Mouse (Mus musculus): ENCODE results near the gene Lrp4.

Gene Lrp4

GRCm38 (mm10) chr2:91465934-91466333, 8.6 kb downstream of the Lrp4 start:
- Histone ChIP-seq H3K9me3 (ENCODE audit: low read length) (no peaks in the 10 kb centered on the region), H3K36me3 (ENCODE audit: insufficient read depth, low read length) (no peaks in the 10 kb centered on the region), H3K27me3 (ENCODE audit: insufficient read depth, low read length) (peaks cover 15% of the 10 kb centered on the region), H3K4me3 (replicated peaks; ENCODE audit: low read length) (no peak overlapping the region), H3K4me1 (replicated peaks; ENCODE audit: low read depth, low read length) (peaks cover 26% of the 10 kb centered on the region)
- no peak for TF ChIP-seq NANOG (IDR thresholded peaks at IDR 0.05; ENCODE audit: borderline replicate concordance, low read length)

DNA sequence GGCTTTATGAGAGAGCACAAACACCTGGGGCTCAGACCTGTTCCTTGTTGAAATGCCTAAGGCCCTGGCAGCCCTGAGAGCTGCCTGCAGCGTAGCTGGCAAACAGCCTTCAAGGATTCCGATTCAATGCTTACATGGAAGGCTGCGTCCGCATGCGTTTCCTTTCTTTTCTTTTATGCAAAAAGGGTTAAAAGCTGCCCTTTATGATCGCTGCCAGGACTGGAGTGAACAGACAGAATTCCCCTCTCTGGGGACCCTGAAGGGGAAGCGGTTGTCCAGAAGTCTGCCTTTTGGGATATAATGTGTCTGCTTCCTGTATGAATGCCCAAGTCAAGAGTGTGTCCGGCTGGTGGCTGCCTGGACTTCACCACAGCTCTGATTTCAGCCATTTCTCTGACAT, 10.3 kb downstream of the Lrp4 start:
- TF ChIP-seq POU5F1 (IDR thresholded peaks at IDR 0.05; ENCODE audit: borderline replicate concordance, low read length) (no peak), NANOG (IDR thresholded peaks at IDR 0.05; ENCODE audit: borderline replicate concordance, low read length) (no peak), CTCF (conservative IDR thresholded peaks at IDR 0.05; ENCODE audit: low read length) (no peak)

GRCm38 (mm10) chr2:91470055-91470647, 12.8 kb downstream of the Lrp4 start:
- H3K9me3 ChIP-seq (ENCODE audit: low read length) = no peaks in the 10 kb centered on the region
- H3K27me3 ChIP-seq (ENCODE audit: insufficient read depth, low read length) = peaks cover 3% of the 10 kb centered on the region; the same call in 1 of the 2 replicates
- H3K36me3 ChIP-seq (ENCODE audit: insufficient read depth, low read length) = peaks cover 23% of the 10 kb centered on the region
- peaks cover 31% of the 10 kb centered on the region for H3K4me1 ChIP-seq (replicated peaks; ENCODE audit: low read depth, low read length)
- TF ChIP-seq POU5F1 (IDR thresholded peaks at IDR 0.05; ENCODE audit: borderline replicate concordance, low read length) (no peak), NANOG (IDR thresholded peaks at IDR 0.05; ENCODE audit: borderline replicate concordance, low read length) (no peak), CTCF (conservative IDR thresholded peaks at IDR 0.05; ENCODE audit: low read length) (no peak)
- H3K4me3 ChIP-seq (replicated peaks; ENCODE audit: low read length) = no peak overlapping the region

More for the DNA sequence above, 10.3 kb downstream of the Lrp4 start:
- Histone ChIP-seq H3K27me3 (ENCODE audit: insufficient read depth, low read length) (peaks cover 3% of the 10 kb centered on the region; the same call in 1 of the 2 replicates), H3K4me3 (replicated peaks; ENCODE audit: low read length) (no peak overlapping the region), H3K4me1 (replicated peaks; ENCODE audit: low read depth, low read length) (peaks cover 22% of the 10 kb centered on the region), H3K36me3 (ENCODE audit: insufficient read depth, low read length) (no peaks in the 10 kb centered on the region), H3K9me3 (ENCODE audit: low read length) (no peaks in the 10 kb centered on the region)

DNA sequence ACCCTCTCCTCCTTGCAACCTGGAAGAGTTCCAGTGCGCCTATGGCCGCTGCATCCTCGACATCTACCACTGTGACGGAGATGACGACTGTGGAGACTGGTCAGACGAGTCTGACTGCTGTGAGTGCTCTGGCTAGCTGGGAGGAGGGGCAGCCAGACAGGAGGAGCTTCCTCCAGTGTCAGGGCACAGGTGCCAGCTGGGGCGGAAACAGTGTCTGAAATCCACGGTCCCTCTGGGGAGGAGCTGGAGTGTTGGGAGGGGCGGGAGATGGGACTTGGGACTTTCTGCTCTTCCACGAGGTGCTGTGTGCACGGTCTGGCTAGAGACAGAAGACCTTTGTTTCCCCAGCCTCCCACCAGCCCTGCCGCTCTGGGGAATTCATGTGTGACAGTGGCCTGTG, 17.0 kb downstream of the Lrp4 start:
- H3K27me3 ChIP-seq (ENCODE audit: insufficient read depth, low read length) = peaks cover 3% of the 10 kb centered on the region; the same call in 1 of the 2 replicates
- peaks cover 53% of the 10 kb centered on the region for H3K36me3 ChIP-seq (ENCODE audit: insufficient read depth, low read length)
- peaks cover 62% of the 10 kb centered on the region for H3K4me1 ChIP-seq (replicated peaks; ENCODE audit: low read depth, low read length)
- TF ChIP-seq CTCF (conservative IDR thresholded peaks at IDR 0.05; ENCODE audit: low read length) (no peak), NANOG (IDR thresholded peaks at IDR 0.05; ENCODE audit: borderline replicate concordance, low read length) (no peak), POU5F1 (IDR thresholded peaks at IDR 0.05; ENCODE audit: borderline replicate concordance, low read length) (no peak)
- 0 out of 2 replicates have a peak overlapping the region, but pooled peaks have one; percentile 20 for H3K4me3 ChIP-seq (replicated peaks; ENCODE audit: low read length)
- no peaks in the 10 kb centered on the region for H3K9me3 ChIP-seq (ENCODE audit: low read length)

DNA sequence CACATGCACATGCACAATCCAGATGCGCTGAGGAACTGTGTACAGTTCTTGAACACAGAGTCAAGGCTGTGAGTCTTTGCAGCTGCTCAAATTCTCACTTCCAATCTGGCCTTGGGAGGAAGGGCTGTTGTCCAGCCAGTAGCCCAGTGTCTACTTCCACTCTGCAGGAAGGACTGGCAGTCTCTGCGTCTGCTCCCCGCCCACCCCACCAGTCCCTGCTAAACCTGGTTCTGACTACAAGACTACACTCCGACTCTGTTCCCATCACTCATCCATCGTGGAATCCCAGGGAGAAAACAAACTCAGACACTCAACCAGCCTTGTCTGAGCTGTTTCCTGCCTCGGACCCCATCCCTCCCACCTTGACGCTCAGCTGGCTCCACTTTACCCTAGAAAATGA, 18.5 kb downstream of the Lrp4 start:
- Histone ChIP-seq H3K36me3 (ENCODE audit: insufficient read depth, low read length) (peaks cover 57% of the 10 kb centered on the region), H3K4me1 (replicated peaks; ENCODE audit: low read depth, low read length) (peaks cover 52% of the 10 kb centered on the region), H3K4me3 (replicated peaks; ENCODE audit: low read length) (no peak overlapping the region), H3K9me3 (ENCODE audit: low read length) (no peaks in the 10 kb centered on the region), H3K27me3 (ENCODE audit: insufficient read depth, low read length) (no peaks in the 10 kb centered on the region)
- TF ChIP-seq CTCF (conservative IDR thresholded peaks at IDR 0.05; ENCODE audit: low read length) = no peak
- TF ChIP-seq NANOG (IDR thresholded peaks at IDR 0.05; ENCODE audit: borderline replicate concordance, low read length) = no peak
- no peak for TF ChIP-seq POU5F1 (IDR thresholded peaks at IDR 0.05; ENCODE audit: borderline replicate concordance, low read length)

DNA sequence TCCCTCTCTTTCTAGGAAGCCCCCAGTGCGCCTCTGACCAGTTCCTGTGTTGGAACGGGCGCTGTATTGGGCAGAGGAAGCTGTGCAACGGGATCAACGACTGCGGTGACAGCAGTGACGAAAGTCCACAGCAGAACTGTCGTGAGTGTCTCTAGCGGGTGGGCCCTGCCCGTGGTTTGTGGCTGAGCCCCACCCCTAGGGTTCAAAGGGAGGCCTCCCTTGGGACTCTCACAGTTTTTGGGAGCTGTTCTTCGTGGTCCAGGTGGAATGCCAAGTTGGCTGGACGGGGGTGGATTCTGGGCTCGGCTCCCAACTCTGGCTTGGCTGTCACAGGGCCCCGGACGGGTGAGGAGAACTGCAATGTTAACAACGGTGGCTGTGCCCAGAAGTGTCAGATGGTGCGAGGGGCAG, 18.9 kb downstream of the Lrp4 start:
- Histone ChIP-seq H3K36me3 (ENCODE audit: insufficient read depth, low read length) (peaks cover 57% of the 10 kb centered on the region), H3K4me1 (replicated peaks; ENCODE audit: low read depth, low read length) (peaks cover 48% of the 10 kb centered on the region), H3K27me3 (ENCODE audit: insufficient read depth, low read length) (no peaks in the 10 kb centered on the region), H3K4me3 (replicated peaks; ENCODE audit: low read length) (no peak overlapping the region), H3K9me3 (ENCODE audit: low read length) (no peaks in the 10 kb centered on the region)
- TF ChIP-seq NANOG (IDR thresholded peaks at IDR 0.05; ENCODE audit: borderline replicate concordance, low read length) (no peak), POU5F1 (IDR thresholded peaks at IDR 0.05; ENCODE audit: borderline replicate concordance, low read length) (no peak), CTCF (conservative IDR thresholded peaks at IDR 0.05; ENCODE audit: low read length) (no peak)

GRCm38 (mm10) chr2:91476841-91477240, 19.5 kb downstream of the Lrp4 start:
- H3K4me3 ChIP-seq (replicated peaks; ENCODE audit: low read length) = peak overlapping the region; percentile 43; the same call in 1 of the 2 replicates
- no peaks in the 10 kb centered on the region for H3K27me3 ChIP-seq (ENCODE audit: insufficient read depth, low read length)
- H3K9me3 ChIP-seq (ENCODE audit: low read length) = no peaks in the 10 kb centered on the region
- TF ChIP-seq CTCF (conservative IDR thresholded peaks at IDR 0.05; ENCODE audit: low read length) (no peak), NANOG (IDR thresholded peaks at IDR 0.05; ENCODE audit: borderline replicate concordance, low read length) (no peak), POU5F1 (IDR thresholded peaks at IDR 0.05; ENCODE audit: borderline replicate concordance, low read length) (no peak)
- H3K4me1 ChIP-seq (replicated peaks; ENCODE audit: low read depth, low read length) = peaks cover 48% of the 10 kb centered on the region
- H3K36me3 ChIP-seq (ENCODE audit: insufficient read depth, low read length) = peaks cover 60% of the 10 kb centered on the region

DNA sequence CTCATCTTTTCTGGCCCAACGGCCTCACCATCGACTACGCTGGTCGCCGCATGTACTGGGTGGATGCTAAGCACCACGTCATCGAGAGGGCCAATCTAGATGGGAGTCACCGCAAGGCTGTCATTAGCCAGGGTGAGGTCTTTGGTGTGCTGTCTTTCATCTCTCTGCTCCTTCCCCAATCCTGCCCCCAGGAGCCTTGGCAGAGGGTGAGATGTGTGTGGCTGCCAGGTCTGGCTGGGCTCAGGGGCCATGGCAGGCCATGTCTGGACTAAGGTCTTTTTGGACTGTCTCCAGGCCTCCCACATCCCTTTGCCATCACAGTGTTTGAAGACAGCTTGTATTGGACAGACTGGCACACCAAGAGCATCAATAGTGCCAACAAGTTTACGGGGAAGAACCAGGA, 23.1 kb downstream of the Lrp4 start:
- H3K27me3 ChIP-seq (ENCODE audit: insufficient read depth, low read length) = no peaks in the 10 kb centered on the region
- H3K36me3 ChIP-seq (ENCODE audit: insufficient read depth, low read length) = peaks cover 42% of the 10 kb centered on the region
- no peak overlapping the region for H3K4me3 ChIP-seq (replicated peaks; ENCODE audit: low read length)
- H3K9me3 ChIP-seq (ENCODE audit: low read length) = no peaks in the 10 kb centered on the region
- peaks cover 28% of the 10 kb centered on the region for H3K4me1 ChIP-seq (replicated peaks; ENCODE audit: low read depth, low read length)
- TF ChIP-seq NANOG (IDR thresholded peaks at IDR 0.05; ENCODE audit: borderline replicate concordance, low read length) (no peak), POU5F1 (IDR thresholded peaks at IDR 0.05; ENCODE audit: borderline replicate concordance, low read length) (no peak), CTCF (conservative IDR thresholded peaks at IDR 0.05; ENCODE audit: low read length) (no peak)

All from E14TG2a.4 (cell line).